Mouse (Mus musculus) C2C12 (cell line): Measurements from ENCODE around the gene Lrrc4c.

Experiments
- CEBPB ChIP-seq: IDR thresholded peaks from one replicate; pipeline ENCODE4 v1.6.1; 2011; ENCODE audit warnings: low read depth, mild to moderate bottlenecking, control low read depth, moderate library complexity
- CTCF ChIP-seq: IDR thresholded peaks from one replicate; pipeline ENCODE4 v1.5.1; 2011; ENCODE audit not compliant: control insufficient read depth, insufficient read depth, insufficient read length
- FOSL1 ChIP-seq: IDR thresholded peaks from one replicate; pipeline ENCODE4 v1.8.0; 2011; ENCODE audit warnings: mild to moderate bottlenecking, low read length; ENCODE audit not compliant: poor library complexity, insufficient read depth, severe bottlenecking
- MAX ChIP-seq: IDR thresholded peaks from one replicate; pipeline ENCODE4 v1.6.1; 2011; ENCODE audit warnings: mild to moderate bottlenecking, control low read depth
- MYOD1 ChIP-seq: IDR thresholded peaks from one replicate; pipeline ENCODE4 v1.6.1; 2011; ENCODE audit warnings: low read depth; ENCODE audit not compliant: control insufficient read depth, insufficient read length
- MYOG ChIP-seq: IDR thresholded peaks from one replicate; pipeline ENCODE4 v1.6.1; 2011; ENCODE audit not compliant: control insufficient read depth, insufficient read length; ENCODE audit errors: extremely low read depth
- USF1 ChIP-seq: IDR thresholded peaks from one replicate; pipeline ENCODE4 v1.6.1; 2011; ENCODE audit warnings: low read depth, mild to moderate bottlenecking, control low read depth, moderate library complexity

DNA sequence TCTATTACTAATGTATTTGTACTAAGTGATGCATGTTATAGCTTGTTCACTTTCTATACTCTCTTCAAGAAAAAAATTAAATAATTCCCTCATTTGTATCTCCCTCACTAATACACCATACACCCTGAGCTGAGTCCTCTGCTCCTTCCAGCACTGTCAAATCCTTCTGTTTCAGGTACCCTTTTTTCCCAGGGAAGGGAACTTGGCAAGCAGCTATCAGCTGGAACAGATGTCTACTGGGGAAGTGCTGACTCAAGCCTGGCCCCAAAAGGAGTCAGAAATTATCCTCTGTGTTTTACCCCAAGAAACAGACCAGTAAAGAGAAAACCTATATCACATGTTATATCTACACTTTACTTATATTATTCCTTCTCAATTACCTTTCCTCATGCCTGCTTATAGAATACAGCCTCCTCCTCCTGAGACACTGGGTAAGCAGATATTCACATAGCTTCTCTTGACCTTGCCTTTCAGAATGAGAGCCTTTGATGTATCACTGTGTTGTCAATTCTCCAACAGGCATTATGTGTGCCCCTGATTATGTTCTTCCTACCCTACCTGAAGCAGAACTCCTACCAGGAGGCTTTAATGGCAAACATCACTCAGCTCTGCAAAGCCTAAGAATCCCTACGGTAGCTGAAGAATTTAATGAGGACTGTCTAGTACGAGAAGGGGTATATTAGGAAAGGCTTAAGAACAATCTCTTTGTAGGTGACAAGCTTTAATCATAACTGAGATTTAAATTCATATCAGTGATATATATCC is 785.6 kb downstream of the Lrrc4c start:
- TF ChIP-seq CTCF (no peak), USF1 (no peak), MYOG (no peak), MYOD1 (no peak), MAX (no peak), CEBPB (no peak), FOSL1 (no peak)
